8 mouse cellular contexts compared by ENCODE assay signal in genomic region chr5:139484185-139484814, GRCm38 (mm10). TPM values are rescaled to one million over a fixed set of nuclear protein-coding genes. Genes with fewer than 3 reads are reported as not detected.
DNase-seq lines count a peak whose midpoint lies in the region; ATAC-seq lines count a peak whose summit lies in the region.

Gene Zfand2a (minus strand): TSS chr5:139484549.

- peak; percentile 100 for DNase-seq in adipocyte (ENCODE audit: low spot score)
- peak; percentile 100 for DNase-seq in embryo, embryonic 10 days (ENCODE audit: low spot score)
- peak; percentile 98 for DNase-seq in gastrocnemius, postnatal 10 days
- DNase-seq in induced T-regulatory cell, adult 2 months (ENCODE audit: low read depth): peak; percentile 100
- DNase-seq in left cerebral cortex, adult 9 months (ENCODE audit: low spot score in 2 of 2): peak; percentile 99 to 100
- DNase-seq in right cerebral cortex, postnatal 14 days: peak; percentile 100
- DNase-seq in urinary bladder, postnatal 36 days (ENCODE audit: low spot score in 2 of 2): peak; percentile 98 to 99

- peak; percentile 98 for ATAC-seq in megakaryocyte progenitor cell, adult 5-6 weeks (replicated peaks; ENCODE audit: poor library complexity)

RNA-seq across cellular contexts. Expression of gene Zfand2a, which starts in this region (rescaled TPM):
- 10 to 100 TPM; 10.0 to 11.7 TPM for total RNA-seq in gastrocnemius, postnatal 10 days (2021)
- 15.8 and 18.8 TPM in 2 replicates for total RNA-seq in megakaryocyte progenitor cell, adult 5-6 weeks (2015)
- total RNA-seq in megakaryocyte progenitor cell, adult 5-6 weeks (2017): 11.1 and 20.2 TPM in 2 replicates

Comparison
In these comparisons a context has a peak if more than half of its experiments do, and no peak if none do; other contexts are left out.
1. Peak in every context shown above with its lines: DNase-seq and ATAC-seq.